Mouse (Mus musculus) lung, embryonic 14.5 days (tissue): ENCODE data around the gene Gm6169. TPM values are rescaled to one million over a fixed set of nuclear protein-coding genes. Genes with fewer than 3 reads are reported as not detected.
A peak's percentile ranks its signal among the peaks of the same experiment; 100 is the strongest.

Experiments
- ATAC-seq: fragments of 200-750 bp; cut with Nextera tagmentation; 2 replicates; pipeline ENCODE4 v1.8.0; 2017; ENCODE audit warnings: mild to moderate bottlenecking, moderate TSS enrichment, moderate library complexity; ENCODE audit not compliant: insufficient read depth
- DNase-seq: peaks from one replicate; pipeline ENCODE4 v3.0.0-alpha.2; 2015
- H3K27ac ChIP-seq: fragments of 300-500 bp; sonication (generic); 2 replicates; pipeline ENCODE4 v1.5.1; 2014; ENCODE audit warnings: low read depth, mild to moderate bottlenecking, moderate library complexity
- H3K27me3 ChIP-seq: fragments of 300-500 bp; sonication (generic); 2 replicates; pipeline ENCODE4 v1.6.1; 2014; ENCODE audit warnings: low read length, control low read depth; ENCODE audit not compliant: insufficient read depth
- H3K36me3 ChIP-seq: fragments of 300-500 bp; sonication (generic); 2 replicates; pipeline ENCODE4 v1.6.1; 2014; ENCODE audit warnings: control low read depth; ENCODE audit not compliant: insufficient read depth
- H3K4me1 ChIP-seq: fragments of 300-500 bp; sonication (generic); 2 replicates; pipeline ENCODE4 v1.6.1; 2014; ENCODE audit warnings: antibody characterized with exemption, control low read depth; ENCODE audit not compliant: insufficient read depth
- H3K4me2 ChIP-seq: fragments of 300-500 bp; sonication (generic); 2 replicates; pipeline ENCODE4 v1.6.1; 2014; ENCODE audit warnings: mild to moderate bottlenecking
- H3K4me3 ChIP-seq: fragments of 300-500 bp; sonication (generic); 2 replicates; pipeline ENCODE4 v1.5.1; 2014; ENCODE audit warnings: low read depth, low read length
- H3K9ac ChIP-seq: fragments of 300-500 bp; sonication (generic); 2 replicates; pipeline ENCODE4 v1.6.1; 2014
- H3K9me3 ChIP-seq: fragments of 300-500 bp; sonication (generic); 2 replicates; pipeline ENCODE4 v1.6.1; 2016; ENCODE audit warnings: low read depth, low read length, control low read depth
- CTCF ChIP-seq: IDR thresholded peaks from 2 replicates; pipeline ENCODE4 v1.5.1; 2016; ENCODE audit warnings: antibody characterized with exemption, low read depth
- WGBS: fragments of 180-500 bp; shearing (Covaris S2); extraction: QIAGEN DNeasy Blood & Tissue Kit; methylation state at CpG from one replicate; pipeline ENCODE4 v1.1.7; 2014; 5-methylcytosine and 5-hydroxymethylcytosine counted together
- polyA plus RNA-seq: library from polyadenylated mRNA; unstranded; fragments of >200 nt; fragmentation: Nextera tagmentation; extraction: Ambion mirVana; gene quantifications from 2 replicates; pipeline ENCODE4 v1.2.1, GENCODE M21; 2014

Gm6169 gene
- polyA plus RNA-seq, 1 experiment from 2014 or later: 3.1 TPM

DNA sequence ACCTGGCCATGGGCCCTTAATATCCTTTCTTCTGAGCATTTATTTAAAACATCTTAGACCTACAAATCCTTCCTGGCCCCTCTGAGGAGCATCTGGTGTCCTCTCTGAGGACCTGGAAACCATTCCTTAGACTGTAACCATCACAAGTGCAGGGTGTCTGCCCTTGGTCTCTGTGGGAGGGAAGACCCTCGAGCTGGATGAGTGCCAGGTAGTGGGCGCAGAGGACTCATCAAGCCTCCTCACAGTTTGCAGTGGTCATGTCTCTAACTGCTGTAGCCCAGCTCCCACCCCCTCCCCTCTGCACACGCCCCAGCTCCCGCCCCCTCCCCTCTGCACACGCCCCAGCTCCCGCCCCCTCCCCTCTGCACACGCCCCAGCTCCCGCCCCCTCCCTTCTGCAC is 38.7 kb downstream of the Gm6169 start:
- H3K9me3 ChIP-seq: no peaks in the 10 kb centered on the region
- DNase-seq (no peak), ATAC-seq (peak; percentile 43; the same call in 1 of the 2 replicates)
- no peaks in the 10 kb centered on the region for H3K36me3 ChIP-seq
- H3K4me3 ChIP-seq: no peak overlapping the region
- H3K4me2 ChIP-seq: no peak overlapping the region
- no peak overlapping the region for H3K9ac ChIP-seq
- TF ChIP-seq CTCF: no peak
- 52% methylated on average over 4 of the region's 8 CpGs for WGBS
- no peak overlapping the region for H3K27ac ChIP-seq
- H3K27me3 ChIP-seq: no peaks in the 10 kb centered on the region
- no peaks in the 10 kb centered on the region for H3K4me1 ChIP-seq

DNA sequence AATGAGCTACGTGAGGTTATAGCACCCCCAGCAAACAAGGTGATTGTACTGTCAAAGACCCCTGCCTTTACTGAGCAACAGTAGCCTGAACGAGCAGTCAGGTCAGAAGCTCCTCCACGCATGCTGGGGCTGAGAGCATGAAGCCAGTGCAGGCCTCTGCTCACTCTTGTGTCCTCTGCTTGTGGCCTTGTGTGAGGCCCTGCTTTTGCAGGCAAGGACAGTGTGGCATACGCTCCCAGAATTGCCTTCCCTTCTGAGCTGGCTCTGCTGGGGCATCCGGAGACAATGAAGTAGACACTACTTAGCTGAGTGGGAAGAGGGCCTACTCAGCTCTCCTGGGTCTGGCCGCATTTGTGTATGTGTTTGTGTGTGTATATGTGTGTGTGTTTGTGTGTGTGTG is 39.3 kb downstream of the Gm6169 start:
- no peak overlapping the region for H3K4me2 ChIP-seq
- TF ChIP-seq CTCF: no peak
- ATAC-seq: no peak; the same call in 1 of the 2 replicates
- no peak overlapping the region for H3K27ac ChIP-seq
- H3K27me3 ChIP-seq: no peaks in the 10 kb centered on the region
- no peak overlapping the region for H3K4me3 ChIP-seq
- no peak overlapping the region for H3K9ac ChIP-seq
- WGBS: 88% methylated on average over 6 of the region's 6 CpGs
- H3K9me3 ChIP-seq: no peaks in the 10 kb centered on the region
- no peaks in the 10 kb centered on the region for H3K4me1 ChIP-seq
- DNase-seq: no peak
- H3K36me3 ChIP-seq: no peaks in the 10 kb centered on the region

DNA sequence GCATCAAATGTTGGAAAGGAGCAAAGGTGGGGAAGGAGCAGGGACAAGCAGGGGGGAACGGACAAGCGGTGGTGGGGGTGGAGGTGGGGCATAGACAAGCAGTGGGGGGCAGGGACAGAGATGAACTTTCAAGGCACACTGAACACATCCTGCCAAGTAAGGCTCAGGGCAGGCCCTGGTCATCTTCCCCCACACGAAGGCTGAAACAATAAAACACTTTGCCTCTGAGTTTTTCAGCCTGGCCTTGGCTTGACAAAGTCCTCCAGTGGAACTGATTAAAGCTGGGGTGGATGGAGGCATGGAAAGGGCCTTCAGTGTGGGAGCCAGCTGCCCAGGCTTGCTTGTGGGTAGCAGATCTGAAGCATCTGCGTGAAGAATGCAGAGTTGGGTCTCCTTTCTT is 41.2 kb downstream of the Gm6169 start:
- TF ChIP-seq CTCF: no peak
- DNase-seq: no peak
- WGBS: 48% methylated on average over 4 of the region's 4 CpGs

DNA sequence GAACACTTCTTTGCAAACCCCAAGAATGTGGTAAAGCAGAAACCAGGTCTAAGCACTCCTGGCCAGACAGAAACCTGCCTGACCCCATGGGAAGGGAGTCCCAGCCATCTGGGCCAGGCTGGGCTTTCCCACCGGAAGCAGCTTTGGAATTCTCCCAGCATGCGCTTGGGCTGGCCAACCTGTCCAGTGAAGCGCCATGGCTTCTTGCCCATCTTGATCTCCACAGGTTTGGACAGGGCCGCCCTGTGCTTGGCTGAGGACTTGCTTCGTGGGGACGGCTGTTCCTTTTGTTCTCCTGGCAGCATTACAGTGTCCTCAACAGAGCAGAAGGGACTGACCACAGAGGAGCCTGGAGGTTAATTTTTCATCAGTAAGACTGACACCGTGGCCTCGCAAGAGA is 45.2 kb downstream of the Gm6169 start:
- TF ChIP-seq CTCF: no peak
- ATAC-seq: no peak
- no peak overlapping the region for H3K9ac ChIP-seq
- no peak overlapping the region for H3K4me2 ChIP-seq
- no peaks in the 10 kb centered on the region for H3K9me3 ChIP-seq
- H3K4me3 ChIP-seq: no peak overlapping the region
- DNase-seq: no peak
- 67% methylated on average over 8 of the region's 8 CpGs for WGBS
- no peak overlapping the region for H3K27ac ChIP-seq
- no peaks in the 10 kb centered on the region for H3K36me3 ChIP-seq
- no peaks in the 10 kb centered on the region for H3K4me1 ChIP-seq
- no peaks in the 10 kb centered on the region for H3K27me3 ChIP-seq

More for the DNA sequence above, 41.2 kb downstream of the Gm6169 start:
- Histone ChIP-seq H3K27ac (no peak overlapping the region), H3K4me3 (no peak overlapping the region), H3K4me2 (no peak overlapping the region), H3K9ac (no peak overlapping the region), H3K27me3 (no peaks in the 10 kb centered on the region), H3K36me3 (no peaks in the 10 kb centered on the region), H3K9me3 (no peaks in the 10 kb centered on the region), H3K4me1 (no peaks in the 10 kb centered on the region)
- no peak for ATAC-seq

DNA sequence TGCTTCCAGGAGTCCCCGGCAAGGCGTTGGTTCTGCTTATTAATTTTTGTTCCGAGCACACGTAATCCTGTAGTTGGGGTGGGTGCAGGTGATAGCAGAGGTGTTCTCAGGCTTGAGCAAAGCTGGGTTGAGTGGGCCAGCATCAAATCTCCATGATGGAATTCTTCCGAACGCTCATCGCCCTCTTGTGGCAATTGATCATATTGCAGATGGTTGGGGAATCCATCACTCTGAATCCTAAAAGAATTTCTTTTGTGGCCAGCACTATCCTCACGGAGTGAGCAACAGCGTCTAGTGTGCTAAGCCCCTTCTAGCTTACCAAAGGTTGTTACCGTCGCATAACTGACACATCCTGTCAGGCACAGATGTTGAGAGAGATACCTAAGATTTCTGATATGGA is 46.4 kb downstream of the Gm6169 start:
- ATAC-seq (no peak), DNase-seq (peak; percentile 92)
- WGBS: 14% methylated on average over 11 of the region's 11 CpGs
- Histone ChIP-seq H3K27me3 (no peaks in the 10 kb centered on the region), H3K27ac (no peak overlapping the region), H3K36me3 (no peaks in the 10 kb centered on the region), H3K9me3 (no peaks in the 10 kb centered on the region), H3K4me3 (no peak overlapping the region), H3K4me2 (no peak overlapping the region), H3K9ac (no peak overlapping the region), H3K4me1 (no peaks in the 10 kb centered on the region)
- peak; percentile 87 for TF ChIP-seq CTCF

- no peak for TF ChIP-seq CTCF
- no peak for ATAC-seq
- no peak for DNase-seq
Measured at GRCm38 (mm10) chr13:97051158-97051557, 47.9 kb downstream of the Gm6169 start.

More at GRCm38 (mm10) chr13:97051158-97051557, 47.9 kb downstream of the Gm6169 start:
- no peak overlapping the region for H3K4me2 ChIP-seq
- no peaks in the 10 kb centered on the region for H3K27me3 ChIP-seq
- H3K9me3 ChIP-seq: no peaks in the 10 kb centered on the region
- H3K9ac ChIP-seq: no peak overlapping the region
- no peaks in the 10 kb centered on the region for H3K4me1 ChIP-seq
- no peak overlapping the region for H3K27ac ChIP-seq
- H3K36me3 ChIP-seq: no peaks in the 10 kb centered on the region
- H3K4me3 ChIP-seq: no peak overlapping the region
- WGBS: 72% methylated on average over 6 of the region's 6 CpGs

Other genes starting within 250 kb of the Gm6169 start
- gene Gcnt4, start 174.5 kb downstream of the Gm6169 start, polyA plus RNA-seq: 0.13 and 0.27 TPM in 2 replicates
- gene 1700029F12Rik, start 64.9 kb downstream of the Gm6169 start, polyA plus RNA-seq: not detected in 2 replicates
- 2.9 and 3.7 TPM in 2 replicates for gene Fam169a, start 32.0 kb downstream of the Gm6169 start, polyA plus RNA-seq
- gene Gfm2, start 38.7 kb upstream of the Gm6169 start, polyA plus RNA-seq: 28.2 and 29.2 TPM in 2 replicates
- gene Nsa2, start 38.7 kb upstream of the Gm6169 start, polyA plus RNA-seq: 71.5 and 72.8 TPM in 2 replicates
- 22.9 and 26.4 TPM in 2 replicates for gene Hexb, start 99.1 kb upstream of the Gm6169 start, polyA plus RNA-seq
- gene Enc1, start 141.9 kb upstream of the Gm6169 start, polyA plus RNA-seq: 14.0 and 14.1 TPM in 2 replicates